In the genomic region with DNA sequence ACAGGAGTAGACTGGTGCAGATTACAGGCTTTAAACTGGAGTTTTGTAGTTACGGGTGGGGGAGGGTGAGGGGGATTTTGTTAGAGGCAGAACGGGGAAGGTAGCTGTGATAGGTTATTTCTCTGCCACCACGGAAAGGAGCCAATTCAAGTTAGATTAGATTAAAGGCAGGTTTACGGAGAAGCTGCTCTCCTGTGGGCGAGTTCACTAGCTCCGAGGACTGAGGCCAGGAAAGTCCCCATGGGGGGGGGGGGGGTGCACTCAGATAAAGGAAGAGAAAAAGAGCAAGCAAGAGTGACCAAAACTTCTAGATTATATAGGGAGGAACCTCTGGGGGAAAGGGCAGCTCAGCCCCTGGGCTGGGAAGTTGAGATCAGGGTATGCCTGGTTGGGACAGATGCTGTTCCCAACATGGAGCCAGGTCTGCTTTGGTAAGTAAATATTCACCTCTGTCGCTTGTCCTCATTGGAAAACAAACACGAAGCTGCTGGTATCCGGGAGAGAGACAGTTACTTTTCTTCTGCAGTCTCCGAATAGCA, we compare ENCODE assay signal across 7 mouse cellular contexts. TPM values are rescaled to one million over a fixed set of nuclear protein-coding genes. Genes with fewer than 3 reads are reported as not detected.
DNase-seq lines count a peak whose midpoint lies in the region; ATAC-seq and TF ChIP-seq lines count a peak whose summit lies in the region.

No protein-coding gene starts in this region.

- no peaks in the 10 kb centered on the region for H3K9me3 ChIP-seq in heart, embryonic 13.5 days
- H3K9me3 ChIP-seq in midbrain, embryonic 12.5 days: no peaks in the 10 kb centered on the region

- ATAC-seq in heart, embryonic 13.5 days (ENCODE audit: extremely low read depth, insufficient number of reproducible peaks, low FRiP score, low TSS enrichment): 0 out of 2 replicates have a peak, but pooled peaks have one; percentile 16
- ATAC-seq in midbrain, embryonic 12.5 days (ENCODE audit: low FRiP score, low read depth): peak; percentile 16

- no peak for DNase-seq in thymus, adult 2 months
- DNase-seq in thymus, postnatal 25 days: no peak
- DNase-seq in c-Kit-negative CD71-positive TER-119-positive erythroid progenitor cells, embryonic 14.5 days (ENCODE audit: low read depth, low spot score): peak; percentile 30
- peak; percentile 28 to 29 for DNase-seq in kidney, postnatal 36 days
- peak; percentile 19 to 67 for DNase-seq in spleen, postnatal 4 days (ENCODE audit: low spot score in 2 of 2)

- peak overlapping the region; percentile 88 for H3K4me2 ChIP-seq in heart, embryonic 13.5 days
- peak overlapping the region; percentile 77 for H3K4me2 ChIP-seq in midbrain, embryonic 12.5 days (replicated peaks)

- peaks cover 5% of the 10 kb centered on the region; the same call in 1 of the 2 replicates for H3K36me3 ChIP-seq in thymus, adult 2 months (ENCODE audit: control insufficient read depth, insufficient read depth, low read length)
- H3K36me3 ChIP-seq in heart, embryonic 13.5 days: peaks cover 13% of the 10 kb centered on the region
- H3K36me3 ChIP-seq in midbrain, embryonic 12.5 days: peaks cover 7% of the 10 kb centered on the region

- peak overlapping the region; percentile 97 for H3K4me3 ChIP-seq in thymus, adult 2 months (ENCODE audit: control insufficient read depth, insufficient read depth, low read length)
- H3K4me3 ChIP-seq in heart, embryonic 13.5 days: peak overlapping the region; percentile 79
- peak overlapping the region; percentile 92 for H3K4me3 ChIP-seq in midbrain, embryonic 12.5 days

- H3K27me3 ChIP-seq in thymus, adult 2 months (ENCODE audit: control insufficient read depth, insufficient read depth, low read length): no peaks in the 10 kb centered on the region
- no peaks in the 10 kb centered on the region for H3K27me3 ChIP-seq in heart, embryonic 13.5 days (replicated peaks)
- H3K27me3 ChIP-seq in midbrain, embryonic 12.5 days: no peaks in the 10 kb centered on the region

- no peak for TF ChIP-seq POLR2A in thymus, adult 2 months (IDR thresholded peaks at IDR 0.05; ENCODE audit: control insufficient read depth, extremely low read depth, insufficient read depth, low read length, poor library complexity)

- H3K27ac ChIP-seq in thymus, adult 2 months (ENCODE audit: control insufficient read depth, insufficient read depth, low read length): peak overlapping the region; percentile 91
- peak overlapping the region; percentile 99 for H3K27ac ChIP-seq in heart, embryonic 13.5 days (replicated peaks)
- peak overlapping the region; percentile 99 for H3K27ac ChIP-seq in midbrain, embryonic 12.5 days (replicated peaks)

- TF ChIP-seq CTCF in thymus, adult 2 months (IDR thresholded peaks at IDR 0.05; ENCODE audit: borderline replicate concordance, control insufficient read depth, extremely low read depth, insufficient read depth, low read length, poor library complexity): no peak

- WGBS in thymus, adult 2 months: under 1% methylated on average over 10 of the region's 10 CpGs
- 3% methylated on average over 10 of the region's 10 CpGs for WGBS in heart, embryonic 13.5 days
- 5% methylated on average over 10 of the region's 10 CpGs for WGBS in midbrain, embryonic 12.5 days

- peak overlapping the region; percentile 98 for H3K9ac ChIP-seq in heart, embryonic 13.5 days
- H3K9ac ChIP-seq in midbrain, embryonic 12.5 days (replicated peaks): peak overlapping the region; percentile 98

- H3K4me1 ChIP-seq in thymus, adult 2 months (replicated peaks; ENCODE audit: control insufficient read depth, insufficient read depth, low read length): peaks cover 6% of the 10 kb centered on the region
- H3K4me1 ChIP-seq in heart, embryonic 13.5 days: peaks cover 32% of the 10 kb centered on the region
- peaks cover 17% of the 10 kb centered on the region for H3K4me1 ChIP-seq in midbrain, embryonic 12.5 days

RNA-seq across cellular contexts. Expression of a gene that starts 0.5 kb away (rescaled TPM):
- polyA plus RNA-seq in thymus, adult 2 months (2012; rRNA removed): 6.0 TPM in 2 replicates
- polyA plus RNA-seq in heart, embryonic 13.5 days (2015; fragmentation: Nextera tagmentation; extraction: Ambion mirVana): 24.9 and 26.3 TPM in 2 replicates
- 60.8 and 63.3 TPM in 2 replicates for polyA plus RNA-seq in midbrain, embryonic 12.5 days (2016; fragmentation: Nextera tagmentation; extraction: Ambion mirVana)

RNA-seq across cellular contexts. Expression of a gene that starts 15.6 kb away (rescaled TPM):
- polyA plus RNA-seq in thymus, adult 2 months (2012; rRNA removed): 2.6 and 3.0 TPM in 2 replicates
- polyA plus RNA-seq in heart, embryonic 13.5 days (2015; fragmentation: Nextera tagmentation; extraction: Ambion mirVana): 2.8 and 3.0 TPM in 2 replicates
- 0.04 TPM in 1 of 2 replicates, not detected in the other for polyA plus RNA-seq in midbrain, embryonic 12.5 days (2016; fragmentation: Nextera tagmentation; extraction: Ambion mirVana)

RNA-seq across cellular contexts. Expression of a gene that starts 41.4 kb away (rescaled TPM):
- polyA plus RNA-seq in thymus, adult 2 months (2012; rRNA removed): 336 and 378 TPM in 2 replicates
- polyA plus RNA-seq in heart, embryonic 13.5 days (2015; fragmentation: Nextera tagmentation; extraction: Ambion mirVana): 44.2 and 44.9 TPM in 2 replicates
- polyA plus RNA-seq in midbrain, embryonic 12.5 days (2016; fragmentation: Nextera tagmentation; extraction: Ambion mirVana): 33.5 and 39.0 TPM in 2 replicates

RNA-seq across cellular contexts. Expression of a gene that starts 48.4 kb away (rescaled TPM):
- not detected in 2 replicates for polyA plus RNA-seq in thymus, adult 2 months (2012; rRNA removed)
- not detected in 2 replicates for polyA plus RNA-seq in heart, embryonic 13.5 days (2015; fragmentation: Nextera tagmentation; extraction: Ambion mirVana)
- polyA plus RNA-seq in midbrain, embryonic 12.5 days (2016; fragmentation: Nextera tagmentation; extraction: Ambion mirVana): not detected in 2 replicates

Comparison
In these comparisons a context has a peak if more than half of its experiments do, and no peak if none do; other contexts are left out.
1. DNase-seq: peak in c-Kit-negative CD71-positive TER-119-positive erythroid progenitor cells, embryonic 14.5 days (single experiment), kidney, postnatal 36 days (2 of 2) and spleen, postnatal 4 days (2 of 2); none in thymus, adult 2 months (single experiment) and thymus, postnatal 25 days (single experiment).
2. Peak in every context shown above with its lines, with median percentiles within 50 percentile points of each other: H3K27ac ChIP-seq and H3K4me3 ChIP-seq.